Mouse (Mus musculus): ENCODE data around the gene Tctn1.
"Not testable (repeated sequence)": the region's sequence is repeated elsewhere in the genome, so short reads cannot be mapped to it uniquely, and the experiment has no call there.

Gene Tctn1

GRCm38 (mm10) chr5:122224291-122224690 is 40.0 kb downstream of the Tctn1 start:
- in situ Hi-C loops (cut with MboI; ENCODE audit: low sequenced_read_pairs), result no loop called here

GRCm38 (mm10) chr5:122221085-122221484 is 43.2 kb downstream of the Tctn1 start:
- in situ Hi-C loops (cut with MboI; ENCODE audit: low sequenced_read_pairs), result no loop called here

GRCm38 (mm10) chr5:122219655-122220629 is 44.3 kb downstream of the Tctn1 start:
- in situ Hi-C loops (cut with MboI; ENCODE audit: low sequenced_read_pairs), result no loop called here

GRCm38 (mm10) chr5:122218928-122219327 is 45.3 kb downstream of the Tctn1 start:
- in situ Hi-C loops (cut with MboI; ENCODE audit: low sequenced_read_pairs), result no loop called here

- in situ Hi-C loops (cut with MboI; ENCODE audit: low sequenced_read_pairs), result no loop called here
These were observed 46.0 kb downstream of the Tctn1 start for GRCm38 (mm10) chr5:122218109-122218905.

GRCm38 (mm10) chr5:122217636-122218035 is 46.6 kb downstream of the Tctn1 start:
- in situ Hi-C loops (cut with MboI; ENCODE audit: low sequenced_read_pairs), result no loop called here

- in situ Hi-C loops (cut with MboI; ENCODE audit: low sequenced_read_pairs), result no loop called here
These were observed 50.4 kb downstream of the Tctn1 start for GRCm38 (mm10) chr5:122213861-122214260.

- in situ Hi-C loops (cut with MboI; ENCODE audit: low sequenced_read_pairs), result not testable (repeated sequence)
These were observed 51.4 kb downstream of the Tctn1 start for GRCm38 (mm10) chr5:122212820-122213219.

GRCm38 (mm10) chr5:122212125-122212524 is 52.1 kb downstream of the Tctn1 start:
- in situ Hi-C loops (cut with MboI; ENCODE audit: low sequenced_read_pairs), result no loop called here

GRCm38 (mm10) chr5:122210890-122211289 is 53.4 kb downstream of the Tctn1 start:
- in situ Hi-C loops (cut with MboI; ENCODE audit: low sequenced_read_pairs), result no loop called here

- in situ Hi-C loops (cut with MboI; ENCODE audit: low sequenced_read_pairs), result no loop called here
These were observed 54.5 kb downstream of the Tctn1 start for GRCm38 (mm10) chr5:122209591-122210368.

- in situ Hi-C loops (cut with MboI; ENCODE audit: low sequenced_read_pairs), result no loop called here
These were observed 55.4 kb downstream of the Tctn1 start for GRCm38 (mm10) chr5:122208909-122209308.

- in situ Hi-C loops (cut with MboI; ENCODE audit: low sequenced_read_pairs), result no loop called here
These were observed 57.8 kb downstream of the Tctn1 start, which contains the start of gene Hvcn1 for GRCm38 (mm10) chr5:122206475-122206874. Gene Hvcn1 (plus strand): TSS chr5:122206804.

- in situ Hi-C loops (cut with MboI; ENCODE audit: low sequenced_read_pairs), result no loop called here
These were observed 60.1 kb downstream of the Tctn1 start for GRCm38 (mm10) chr5:122204180-122204579.

- in situ Hi-C loops (cut with MboI; ENCODE audit: low sequenced_read_pairs), result no loop called here
These were observed 62.4 kb downstream of the Tctn1 start for GRCm38 (mm10) chr5:122201904-122202303.

GRCm38 (mm10) chr5:122200872-122201271 is 63.4 kb downstream of the Tctn1 start:
- in situ Hi-C loops (cut with MboI; ENCODE audit: low sequenced_read_pairs), result no loop called here

GRCm38 (mm10) chr5:122192347-122192746 is 71.9 kb downstream of the Tctn1 start:
- in situ Hi-C loops (cut with MboI; ENCODE audit: low sequenced_read_pairs), result no loop called here

- in situ Hi-C loops (cut with MboI; ENCODE audit: low sequenced_read_pairs), result no loop called here
These were observed 72.8 kb downstream of the Tctn1 start for GRCm38 (mm10) chr5:122191269-122192063.

GRCm38 (mm10) chr5:122190465-122190864 is 73.8 kb downstream of the Tctn1 start:
- in situ Hi-C loops (cut with MboI; ENCODE audit: low sequenced_read_pairs), result no loop called here

- in situ Hi-C loops (cut with MboI; ENCODE audit: low sequenced_read_pairs), result no loop called here
These were observed 75.1 kb downstream of the Tctn1 start for GRCm38 (mm10) chr5:122189115-122189514.

Data from CH12F3 (cell line).